Mouse (Mus musculus) hindbrain, embryonic 15.5 days (tissue): ENCODE data around the gene Smoc1. TPM values are rescaled to one million over a fixed set of nuclear protein-coding genes. Genes with fewer than 3 reads are reported as not detected.
A peak's percentile ranks its signal among the peaks of the same experiment; 100 is the strongest.

Experiments
- ATAC-seq: fragments of 200-750 bp; cut with Nextera tagmentation; 2 replicates; pipeline ENCODE4 v1.8.0; 2017; ENCODE audit warnings: low read depth, moderate number of reproducible peaks, moderate TSS enrichment; ENCODE audit not compliant: low FRiP score
- H3K27ac ChIP-seq: fragments of 300-500 bp; sonication (generic); replicated peaks from 2 replicates; pipeline ENCODE4 v1.5.1; 2015; ENCODE audit warnings: mild to moderate bottlenecking, inconsistent platforms
- H3K27me3 ChIP-seq: fragments of 300-500 bp; sonication (generic); 2 replicates; pipeline ENCODE4 v1.6.1; 2015; ENCODE audit warnings: control low read depth, inconsistent platforms
- H3K36me3 ChIP-seq: fragments of 300-500 bp; sonication (generic); 2 replicates; pipeline ENCODE4 v1.6.1; 2015; ENCODE audit warnings: control low read depth, inconsistent platforms
- H3K4me1 ChIP-seq: fragments of 300-500 bp; sonication (generic); replicated peaks from 2 replicates; pipeline ENCODE4 v1.6.1; 2015; ENCODE audit warnings: control low read depth, inconsistent platforms
- H3K4me2 ChIP-seq: fragments of 300-500 bp; sonication (generic); 2 replicates; pipeline ENCODE4 v1.6.1; 2015; ENCODE audit warnings: moderate library complexity, mild to moderate bottlenecking, inconsistent platforms
- H3K4me3 ChIP-seq: fragments of 300-500 bp; sonication (generic); 2 replicates; pipeline ENCODE4 v1.5.1; 2015; ENCODE audit warnings: mild to moderate bottlenecking, inconsistent platforms
- H3K9ac ChIP-seq: fragments of 300-500 bp; sonication (generic); 2 replicates; pipeline ENCODE4 v1.6.1; 2015; ENCODE audit warnings: inconsistent platforms
- H3K9me3 ChIP-seq: fragments of 300-500 bp; sonication (generic); 2 replicates; pipeline ENCODE4 v1.6.1; 2016; ENCODE audit warnings: control low read depth, inconsistent platforms
- WGBS: fragments of 180-500 bp; shearing (Covaris S2); methylation state at CpG from one replicate; pipeline ENCODE4 v1.1.7; 2015; 5-methylcytosine and 5-hydroxymethylcytosine counted together
- polyA plus RNA-seq: library from polyadenylated mRNA; unstranded; fragments of >200 nt; fragmentation: Nextera tagmentation; extraction: Ambion mirVana; gene quantifications from 2 replicates; pipeline ENCODE4 v1.2.1, GENCODE M21; 2015

The Smoc1 gene
- 36.6 and 37.7 TPM in 2 replicates for polyA plus RNA-seq

- ATAC-seq: peak; percentile 94
- 5% methylated on average over 34 of the region's 42 CpGs for WGBS
Measured at GRCm38 (mm10) chr12:81026277-81026994, at the start of gene Smoc1. Gene Smoc1 (plus strand): TSS chr12:81026808.

GRCm38 (mm10) chr12:80982326-80982725, 44.3 kb upstream of the Smoc1 start:
- WGBS: 1% methylated on average over 7 of the region's 7 CpGs
- no peak overlapping the region for H3K9ac ChIP-seq
- no peak overlapping the region for H3K27ac ChIP-seq
- no peaks in the 10 kb centered on the region for H3K27me3 ChIP-seq
- H3K36me3 ChIP-seq: no peaks in the 10 kb centered on the region
- no peak overlapping the region for H3K4me3 ChIP-seq
- no peaks in the 10 kb centered on the region for H3K9me3 ChIP-seq
- ATAC-seq: no peak
- no peak overlapping the region for H3K4me2 ChIP-seq
- no peaks in the 10 kb centered on the region for H3K4me1 ChIP-seq

More at GRCm38 (mm10) chr12:81026277-81026994, at the start of gene Smoc1:
- Histone ChIP-seq H3K27me3 (no peaks in the 10 kb centered on the region), H3K9ac (peak within 1 kb of the TSS; percentile 72), H3K4me2 (peak within 1 kb of the TSS; percentile 93), H3K4me1 (peaks cover 22% of the 10 kb centered on the region), H3K4me3 (peak within 1 kb of the TSS; percentile 82), H3K9me3 (no peaks in the 10 kb centered on the region), H3K36me3 (no peaks in the 10 kb centered on the region), H3K27ac (peak within 1 kb of the TSS; percentile 70)

DNA sequence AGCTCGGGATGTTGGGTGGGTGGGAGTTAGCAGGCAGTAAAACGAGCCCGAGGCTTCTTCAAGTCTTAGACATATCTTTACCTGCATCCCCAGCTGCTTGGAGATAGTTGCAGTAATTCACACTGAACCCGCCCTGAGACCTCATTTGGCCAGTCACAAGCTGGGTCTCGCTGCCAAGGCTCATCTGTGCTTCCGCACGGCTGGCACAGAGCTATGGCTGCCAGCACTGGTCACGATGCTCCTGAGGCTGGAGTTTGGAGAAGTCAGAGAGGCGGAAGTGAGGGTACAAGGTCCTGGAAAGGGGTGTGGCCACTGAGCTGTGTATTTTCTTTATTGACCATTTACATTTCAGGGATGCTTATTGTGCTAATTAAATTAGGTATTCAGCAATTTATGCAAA, 42.9 kb upstream of the Smoc1 start:
- Histone ChIP-seq H3K9me3 (no peaks in the 10 kb centered on the region), H3K36me3 (no peaks in the 10 kb centered on the region), H3K4me3 (no peak overlapping the region), H3K4me2 (no peak overlapping the region), H3K9ac (no peak overlapping the region), H3K27me3 (no peaks in the 10 kb centered on the region), H3K27ac (no peak overlapping the region), H3K4me1 (no peaks in the 10 kb centered on the region)
- 71% methylated on average over 9 of the region's 9 CpGs for WGBS
- no peak for ATAC-seq

DNA sequence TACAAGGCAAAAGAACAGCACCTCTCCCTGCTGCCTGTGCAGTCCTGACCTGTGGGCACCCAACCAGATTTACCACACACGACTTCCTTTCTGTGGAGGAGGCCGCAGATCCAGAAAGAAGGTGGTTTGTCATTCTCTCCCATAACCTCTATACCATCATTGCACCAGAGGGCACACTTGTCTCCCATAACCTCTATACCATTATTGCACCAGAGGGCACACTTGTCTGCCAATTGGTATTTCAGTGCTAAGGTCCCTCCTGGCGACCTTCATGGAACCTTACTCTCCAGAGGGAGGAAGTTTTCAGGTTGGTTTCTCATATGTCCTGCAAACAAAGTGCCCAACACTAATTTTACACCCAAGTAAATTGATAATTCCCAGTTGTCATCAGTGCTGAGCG, 40.0 kb upstream of the Smoc1 start:
- Histone ChIP-seq H3K9me3 (no peaks in the 10 kb centered on the region), H3K36me3 (no peaks in the 10 kb centered on the region), H3K9ac (no peak overlapping the region), H3K4me2 (no peak overlapping the region), H3K4me1 (no peaks in the 10 kb centered on the region), H3K4me3 (no peak overlapping the region), H3K27ac (no peak overlapping the region), H3K27me3 (no peaks in the 10 kb centered on the region)
- ATAC-seq: no peak
- WGBS: 86% methylated on average over 4 of the region's 4 CpGs

- H3K4me3 ChIP-seq: no peak overlapping the region
- no peaks in the 10 kb centered on the region for H3K27me3 ChIP-seq
- no peak overlapping the region for H3K27ac ChIP-seq
- H3K9ac ChIP-seq: no peak overlapping the region
- H3K4me2 ChIP-seq: no peak overlapping the region
- no peaks in the 10 kb centered on the region for H3K4me1 ChIP-seq
- H3K9me3 ChIP-seq: no peaks in the 10 kb centered on the region
- no peak for ATAC-seq
- WGBS: 89% methylated on average over 3 of the region's 3 CpGs
- H3K36me3 ChIP-seq: no peaks in the 10 kb centered on the region
Measured at GRCm38 (mm10) chr12:80988286-80988685, 38.3 kb upstream of the Smoc1 start.

DNA sequence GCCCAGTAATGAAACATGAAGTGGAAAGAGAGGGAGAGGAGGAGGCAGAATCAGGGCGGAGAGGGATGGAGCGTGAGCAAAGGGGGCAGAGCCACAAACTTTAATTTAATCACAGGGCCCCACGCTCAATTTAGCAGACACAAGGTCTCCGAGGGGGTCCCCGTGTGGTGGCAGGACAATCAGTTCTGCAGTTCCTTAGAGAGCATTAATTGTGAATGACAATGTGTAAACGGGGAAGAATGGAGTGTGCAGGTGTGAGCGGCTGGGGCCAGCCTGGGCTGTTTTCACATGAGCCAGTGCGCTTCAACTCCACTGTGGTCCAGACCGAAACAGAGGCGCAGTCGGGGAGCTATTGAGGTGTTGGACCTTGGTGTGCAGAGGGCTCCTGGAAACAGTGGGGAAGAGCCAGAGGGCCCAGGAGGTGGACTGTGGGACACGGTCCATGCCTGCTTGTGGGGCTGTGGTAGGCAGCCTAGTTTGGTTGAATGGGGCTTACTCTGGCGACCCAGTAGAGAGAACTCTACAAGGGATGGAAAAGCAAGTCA, 35.6 kb upstream of the Smoc1 start:
- ATAC-seq: no peak
- H3K4me3 ChIP-seq: no peak overlapping the region
- WGBS: 33% methylated on average over 13 of the region's 13 CpGs
- H3K9me3 ChIP-seq: no peaks in the 10 kb centered on the region
- H3K4me2 ChIP-seq: no peak overlapping the region
- no peaks in the 10 kb centered on the region for H3K4me1 ChIP-seq
- no peak overlapping the region for H3K27ac ChIP-seq
- H3K27me3 ChIP-seq: no peaks in the 10 kb centered on the region
- no peaks in the 10 kb centered on the region for H3K36me3 ChIP-seq
- no peak overlapping the region for H3K9ac ChIP-seq

GRCm38 (mm10) chr12:80991806-80992205, 34.8 kb upstream of the Smoc1 start:
- Histone ChIP-seq H3K4me3 (no peak overlapping the region), H3K9ac (no peak overlapping the region), H3K4me1 (no peaks in the 10 kb centered on the region), H3K27me3 (no peaks in the 10 kb centered on the region), H3K27ac (no peak overlapping the region), H3K4me2 (no peak overlapping the region), H3K36me3 (no peaks in the 10 kb centered on the region), H3K9me3 (no peaks in the 10 kb centered on the region)
- 81% methylated on average over 10 of the region's 10 CpGs for WGBS
- ATAC-seq: no peak

DNA sequence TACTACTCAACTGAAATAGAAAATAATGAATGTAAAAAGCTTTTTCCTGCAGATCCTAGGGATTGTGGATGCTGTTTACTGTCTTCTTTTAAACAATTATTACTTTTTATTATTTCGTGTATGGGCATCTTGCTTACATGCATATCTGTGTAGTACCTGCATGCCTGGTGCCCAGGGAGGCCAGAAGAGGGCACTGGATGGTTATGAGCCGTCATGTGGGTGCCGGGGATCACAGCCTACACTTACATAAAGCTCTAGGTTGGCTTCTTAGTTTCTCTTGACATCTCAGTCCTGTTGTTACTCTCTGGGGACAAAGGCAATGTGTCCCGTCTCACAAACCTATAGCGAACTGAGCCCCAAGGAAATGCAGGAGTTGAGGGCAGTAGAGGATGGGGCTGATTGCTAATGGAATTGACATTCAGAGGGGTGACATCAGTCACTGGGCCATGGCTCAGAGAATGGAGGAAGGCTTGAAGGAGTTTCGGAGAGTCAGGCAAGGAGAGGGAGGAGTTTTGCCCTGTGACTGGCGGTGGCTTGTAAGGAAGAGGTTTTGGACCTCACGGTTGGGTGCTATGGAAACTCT, 34.0 kb upstream of the Smoc1 start:
- no peaks in the 10 kb centered on the region for H3K9me3 ChIP-seq
- no peaks in the 10 kb centered on the region for H3K36me3 ChIP-seq
- H3K27me3 ChIP-seq: no peaks in the 10 kb centered on the region
- no peaks in the 10 kb centered on the region for H3K4me1 ChIP-seq
- no peak overlapping the region for H3K4me2 ChIP-seq
- H3K9ac ChIP-seq: no peak overlapping the region
- no peak for ATAC-seq
- H3K4me3 ChIP-seq: no peak overlapping the region
- no peak overlapping the region for H3K27ac ChIP-seq
- 80% methylated on average over 8 of the region's 8 CpGs for WGBS

- Histone ChIP-seq H3K27me3 (no peaks in the 10 kb centered on the region), H3K4me3 (no peak overlapping the region), H3K4me1 (peaks cover 5% of the 10 kb centered on the region; the same call in 1 of the 2 replicates), H3K9ac (no peak overlapping the region), H3K9me3 (no peaks in the 10 kb centered on the region), H3K27ac (no peak overlapping the region), H3K4me2 (no peak overlapping the region), H3K36me3 (no peaks in the 10 kb centered on the region)
- WGBS: 82% methylated on average over 1 of the region's 1 CpGs
- ATAC-seq: no peak
Measured at GRCm38 (mm10) chr12:80993773-80994172, 32.8 kb upstream of the Smoc1 start.

DNA sequence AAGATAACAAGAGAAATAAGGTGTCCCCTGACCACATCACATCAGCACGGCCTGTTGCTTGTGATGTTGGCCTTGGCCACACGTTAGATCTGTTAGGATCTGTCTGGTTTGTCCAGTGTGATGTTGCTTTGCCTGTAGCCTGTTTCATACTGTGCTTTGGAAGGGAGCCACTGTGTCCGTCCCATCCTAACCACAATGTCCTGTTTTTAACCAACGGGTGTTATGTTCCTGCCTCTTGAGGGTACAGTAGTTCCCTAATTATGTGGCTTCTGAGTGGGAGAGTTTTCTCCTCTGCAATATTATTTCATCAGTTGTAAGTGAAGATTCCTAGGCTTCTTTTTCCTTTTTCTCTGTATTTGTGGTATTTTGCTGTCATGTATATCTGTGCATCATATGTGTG, 31.3 kb upstream of the Smoc1 start:
- Histone ChIP-seq H3K9me3 (no peaks in the 10 kb centered on the region), H3K27ac (no peak overlapping the region), H3K27me3 (no peaks in the 10 kb centered on the region), H3K4me3 (no peak overlapping the region), H3K4me2 (no peak overlapping the region), H3K36me3 (no peaks in the 10 kb centered on the region), H3K9ac (no peak overlapping the region), H3K4me1 (peaks cover 9% of the 10 kb centered on the region; the same call in 1 of the 2 replicates)
- no peak for ATAC-seq
- 89% methylated on average over 4 of the region's 4 CpGs for whole genome bisulfite sequencing

DNA sequence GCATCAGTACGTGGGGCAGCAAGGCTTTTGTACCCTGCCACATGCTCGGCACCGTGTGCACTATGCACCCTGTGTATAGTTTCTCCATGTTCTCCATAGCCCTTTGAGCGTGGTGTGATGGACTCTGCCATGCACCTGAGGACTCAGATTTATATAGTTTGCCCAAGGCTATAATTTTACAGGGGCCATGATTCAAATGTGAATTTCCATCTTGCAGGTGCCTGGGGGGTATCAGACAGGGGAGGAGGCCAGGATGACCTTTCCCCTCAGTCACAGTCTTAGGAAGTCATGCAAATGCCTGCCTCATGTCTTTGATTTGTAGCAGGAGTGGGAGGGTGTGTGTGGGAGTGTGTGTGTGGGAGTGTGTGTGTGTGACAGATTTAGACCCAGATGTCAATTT, 29.0 kb upstream of the Smoc1 start:
- H3K9ac ChIP-seq: no peak overlapping the region
- no peaks in the 10 kb centered on the region for H3K9me3 ChIP-seq
- WGBS: 58% methylated on average over 4 of the region's 4 CpGs
- H3K27me3 ChIP-seq: no peaks in the 10 kb centered on the region
- no peak overlapping the region for H3K4me3 ChIP-seq
- H3K4me1 ChIP-seq: peaks cover 9% of the 10 kb centered on the region; the same call in 1 of the 2 replicates
- H3K36me3 ChIP-seq: no peaks in the 10 kb centered on the region
- ATAC-seq: no peak
- no peak overlapping the region for H3K4me2 ChIP-seq
- no peak overlapping the region for H3K27ac ChIP-seq

GRCm38 (mm10) chr12:80998528-80999221, 27.9 kb upstream of the Smoc1 start:
- no peak overlapping the region for H3K27ac ChIP-seq
- no peaks in the 10 kb centered on the region for H3K27me3 ChIP-seq
- no peaks in the 10 kb centered on the region for H3K36me3 ChIP-seq
- no peak overlapping the region; the same call in 1 of the 2 replicates for H3K9ac ChIP-seq
- peak overlapping the region; percentile 48 for H3K4me2 ChIP-seq
- no peak for ATAC-seq
- H3K9me3 ChIP-seq: no peaks in the 10 kb centered on the region
- WGBS: 2% methylated on average over 33 of the region's 33 CpGs
- peaks cover 9% of the 10 kb centered on the region; the same call in 1 of the 2 replicates for H3K4me1 ChIP-seq
- H3K4me3 ChIP-seq: peak overlapping the region; percentile 23
